Mouse (Mus musculus): Measurements from ENCODE around the gene Msi2. TPM values are rescaled to one million over a fixed set of nuclear protein-coding genes. Genes with fewer than 3 reads are reported as not detected.

Gene Msi2
- total and polyA plus RNA-seq, 3 experiments, result 36.5 to 197 (median 144) TPM

GRCm38 (mm10) chr11:88348056-88348455 lies 370.3 kb downstream of the Msi2 start:
- H3K9me3 ChIP-seq (replicated peaks), result no peaks in the 10 kb centered on the region
- peaks cover 85% of the 10 kb centered on the region for H3K36me3 ChIP-seq (replicated peaks)
- ATAC-seq (ENCODE audit: extremely low read depth, insufficient number of reproducible peaks, low FRiP score, poor library complexity, severe bottlenecking) (no peak), DNase-seq (ENCODE audit: low spot score) (no peak)
- TF ChIP-seq TAL1 (conservative IDR thresholded peaks at IDR 0.05; ENCODE audit: low read depth, low read length) (no peak), POLR2AphosphoS5 (IDR thresholded peaks at IDR 0.05; ENCODE audit: insufficient replicate concordance, low read depth, low read length) (no peak), CTCF (IDR thresholded peaks at IDR 0.05; ENCODE audit: low read depth, low read length) (no peak), GATA1 (IDR thresholded peaks at IDR 0.05; ENCODE audit: borderline replicate concordance, low read length) (no peak), GATA2 (IDR thresholded peaks at IDR 0.05; ENCODE audit: borderline replicate concordance, low read depth, low read length) (no peak)
- H3K27me3 ChIP-seq (ENCODE audit: insufficient read depth, low read length), result no peaks in the 10 kb centered on the region
- no peak overlapping the region for H3K4me3 ChIP-seq (ENCODE audit: low read depth, low read length)
- H3K4me1 ChIP-seq (ENCODE audit: insufficient read depth, low read depth, low read length), result no peaks in the 10 kb centered on the region

DNA sequence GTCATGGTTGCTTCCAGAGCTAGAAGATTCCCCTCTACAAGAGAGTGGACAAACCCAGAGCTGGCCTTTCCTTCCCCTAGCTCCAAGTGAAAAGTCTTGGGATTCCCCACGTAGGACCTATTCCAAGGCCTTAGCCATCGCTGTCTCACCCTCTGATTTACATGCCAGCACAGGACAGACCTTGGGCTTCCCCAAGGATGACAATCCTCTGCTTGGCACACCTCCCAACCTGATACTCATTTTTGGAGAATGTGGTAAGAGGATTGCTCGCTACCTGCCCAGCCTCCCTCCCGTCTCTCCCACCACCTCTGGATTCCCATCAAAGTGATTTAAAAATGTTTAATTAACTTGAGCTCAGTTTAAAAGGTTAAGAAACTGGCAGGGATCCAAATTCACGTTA lies 372.2 kb downstream of the Msi2 start:
- Histone ChIP-seq H3K36me3 (replicated peaks) (peaks cover 69% of the 10 kb centered on the region), H3K27me3 (ENCODE audit: insufficient read depth, low read length) (no peaks in the 10 kb centered on the region), H3K9me3 (replicated peaks) (no peaks in the 10 kb centered on the region), H3K4me3 (ENCODE audit: low read depth, low read length) (no peak overlapping the region), H3K4me1 (ENCODE audit: insufficient read depth, low read depth, low read length) (no peaks in the 10 kb centered on the region)
- TF ChIP-seq GATA2 (IDR thresholded peaks at IDR 0.05; ENCODE audit: borderline replicate concordance, low read depth, low read length), result no peak
- TF ChIP-seq TAL1 (conservative IDR thresholded peaks at IDR 0.05; ENCODE audit: low read depth, low read length), result no peak
- TF ChIP-seq GATA1 (IDR thresholded peaks at IDR 0.05; ENCODE audit: borderline replicate concordance, low read length), result no peak
- no peak for TF ChIP-seq POLR2AphosphoS5 (IDR thresholded peaks at IDR 0.05; ENCODE audit: insufficient replicate concordance, low read depth, low read length)
- ATAC-seq (ENCODE audit: extremely low read depth, insufficient number of reproducible peaks, low FRiP score, poor library complexity, severe bottlenecking), result no peak
- no peak for DNase-seq (ENCODE audit: low spot score)

DNA sequence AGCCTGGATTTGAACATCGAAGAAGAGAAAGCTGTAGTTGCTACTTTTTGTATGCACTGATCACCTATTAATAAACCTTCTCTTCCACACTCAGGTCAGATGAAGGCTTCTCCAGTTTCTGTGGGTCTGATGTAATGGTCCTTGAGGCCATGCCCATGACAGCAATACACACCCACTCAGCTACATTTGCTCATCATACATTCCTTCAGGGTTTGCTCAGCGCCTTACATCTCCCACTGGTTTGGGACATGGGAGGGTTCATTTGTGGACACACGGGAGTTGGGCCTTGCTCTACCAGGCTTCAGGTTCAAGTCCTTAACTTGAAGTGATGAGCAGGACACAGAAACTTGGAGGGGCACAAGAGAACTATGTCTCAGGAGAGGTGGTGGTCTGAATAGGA lies 380.4 kb downstream of the Msi2 start:
- peaks cover 5% of the 10 kb centered on the region; the same call in 1 of the 2 replicates for H3K27me3 ChIP-seq (ENCODE audit: insufficient read depth, low read length)
- no peaks in the 10 kb centered on the region for H3K4me1 ChIP-seq (ENCODE audit: insufficient read depth, low read depth, low read length)
- TF ChIP-seq POLR2AphosphoS5 (IDR thresholded peaks at IDR 0.05; ENCODE audit: insufficient replicate concordance, low read depth, low read length) (no peak), CTCF (IDR thresholded peaks at IDR 0.05; ENCODE audit: low read depth, low read length) (no peak), GATA1 (IDR thresholded peaks at IDR 0.05; ENCODE audit: borderline replicate concordance, low read length) (no peak), GATA2 (IDR thresholded peaks at IDR 0.05; ENCODE audit: borderline replicate concordance, low read depth, low read length) (no peak), TAL1 (conservative IDR thresholded peaks at IDR 0.05; ENCODE audit: low read depth, low read length) (no peak)
- H3K4me3 ChIP-seq (ENCODE audit: low read depth, low read length), result no peak overlapping the region
- no peaks in the 10 kb centered on the region for H3K9me3 ChIP-seq (replicated peaks)
- ATAC-seq (ENCODE audit: extremely low read depth, insufficient number of reproducible peaks, low FRiP score, poor library complexity, severe bottlenecking) (no peak), DNase-seq (ENCODE audit: low spot score) (no peak)
- peaks cover 35% of the 10 kb centered on the region for H3K36me3 ChIP-seq (replicated peaks)

DNA sequence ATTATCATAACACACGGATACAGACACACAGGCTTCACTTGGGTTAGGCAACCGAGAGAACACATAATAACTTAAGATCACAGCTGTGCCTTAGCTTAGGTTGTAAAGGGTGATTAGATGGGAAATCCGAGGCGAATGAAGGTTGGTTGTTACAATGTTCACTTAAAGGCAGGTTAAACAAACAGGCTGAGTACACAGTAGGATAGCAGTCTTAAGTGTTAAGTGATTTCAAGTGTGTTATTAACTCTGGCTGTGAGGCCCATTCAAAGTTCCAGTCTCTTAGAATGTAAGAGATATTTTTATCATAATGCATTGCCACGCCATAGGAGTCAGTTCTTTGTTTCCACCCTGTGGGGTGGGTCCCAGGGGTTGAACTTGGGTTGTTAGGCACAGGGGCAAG lies 383.4 kb downstream of the Msi2 start:
- Histone ChIP-seq H3K27me3 (ENCODE audit: insufficient read depth, low read length) (peaks cover 17% of the 10 kb centered on the region), H3K36me3 (replicated peaks) (peaks cover 22% of the 10 kb centered on the region), H3K4me3 (ENCODE audit: low read depth, low read length) (no peak overlapping the region), H3K4me1 (ENCODE audit: insufficient read depth, low read depth, low read length) (no peaks in the 10 kb centered on the region), H3K9me3 (replicated peaks) (no peaks in the 10 kb centered on the region)
- no peak for DNase-seq (ENCODE audit: low spot score)
- no peak for TF ChIP-seq CTCF (IDR thresholded peaks at IDR 0.05; ENCODE audit: low read depth, low read length)
- TF ChIP-seq GATA2 (IDR thresholded peaks at IDR 0.05; ENCODE audit: borderline replicate concordance, low read depth, low read length), result no peak
- no peak for TF ChIP-seq POLR2AphosphoS5 (IDR thresholded peaks at IDR 0.05; ENCODE audit: insufficient replicate concordance, low read depth, low read length)
- no peak for ATAC-seq (ENCODE audit: extremely low read depth, insufficient number of reproducible peaks, low FRiP score, poor library complexity, severe bottlenecking)

GRCm38 (mm10) chr11:88332309-88332934 lies 385.9 kb downstream of the Msi2 start:
- Histone ChIP-seq H3K9me3 (replicated peaks) (no peaks in the 10 kb centered on the region), H3K27me3 (ENCODE audit: insufficient read depth, low read length) (peaks cover 27% of the 10 kb centered on the region), H3K4me1 (ENCODE audit: insufficient read depth, low read depth, low read length) (no peaks in the 10 kb centered on the region), H3K4me3 (ENCODE audit: low read depth, low read length) (no peak overlapping the region), H3K36me3 (replicated peaks) (peaks cover 4% of the 10 kb centered on the region)
- no peak for DNase-seq (ENCODE audit: low spot score)
- no peak for TF ChIP-seq TAL1 (conservative IDR thresholded peaks at IDR 0.05; ENCODE audit: low read depth, low read length)
- no peak for TF ChIP-seq GATA2 (IDR thresholded peaks at IDR 0.05; ENCODE audit: borderline replicate concordance, low read depth, low read length)
- no peak for TF ChIP-seq POLR2AphosphoS5 (IDR thresholded peaks at IDR 0.05; ENCODE audit: insufficient replicate concordance, low read depth, low read length)
- TF ChIP-seq CTCF (IDR thresholded peaks at IDR 0.05; ENCODE audit: low read depth, low read length), result no peak
- no peak for ATAC-seq (ENCODE audit: extremely low read depth, insufficient number of reproducible peaks, low FRiP score, poor library complexity, severe bottlenecking)

- Histone ChIP-seq H3K9me3 (replicated peaks) (no peaks in the 10 kb centered on the region), H3K27me3 (ENCODE audit: insufficient read depth, low read length) (peaks cover 34% of the 10 kb centered on the region), H3K4me3 (ENCODE audit: low read depth, low read length) (no peak overlapping the region), H3K36me3 (replicated peaks) (no peaks in the 10 kb centered on the region), H3K4me1 (ENCODE audit: insufficient read depth, low read depth, low read length) (no peaks in the 10 kb centered on the region)
- no peak for TF ChIP-seq GATA1 (IDR thresholded peaks at IDR 0.05; ENCODE audit: borderline replicate concordance, low read length)
- no peak for TF ChIP-seq CTCF (IDR thresholded peaks at IDR 0.05; ENCODE audit: low read depth, low read length)
- no peak for TF ChIP-seq POLR2AphosphoS5 (IDR thresholded peaks at IDR 0.05; ENCODE audit: insufficient replicate concordance, low read depth, low read length)
- TF ChIP-seq TAL1 (conservative IDR thresholded peaks at IDR 0.05; ENCODE audit: low read depth, low read length), result no peak
- TF ChIP-seq GATA2 (IDR thresholded peaks at IDR 0.05; ENCODE audit: borderline replicate concordance, low read depth, low read length), result no peak
- DNase-seq (ENCODE audit: low spot score) (no peak), ATAC-seq (ENCODE audit: extremely low read depth, insufficient number of reproducible peaks, low FRiP score, poor library complexity, severe bottlenecking) (no peak)
These were observed 386.6 kb downstream of the Msi2 start for GRCm38 (mm10) chr11:88331722-88332121.
